Mouse (Mus musculus) embryonic facial prominence, embryonic 11.5 days (tissue): Measurements from ENCODE around the gene Fnbp1. TPM values are rescaled to one million over a fixed set of nuclear protein-coding genes. Genes with fewer than 3 reads are reported as not detected.

Experiments used
- ATAC-seq: fragments of 200-750 bp; cut with Nextera tagmentation; replicated peaks from 2 replicates; pipeline ENCODE4 v1.8.0; 2017; ENCODE audit warnings: low read depth; ENCODE audit not compliant: insufficient number of reproducible peaks, low FRiP score, low TSS enrichment
- DNase-seq: peaks from one replicate; pipeline ENCODE4 v3.0.0-alpha.2; 2015; ENCODE audit warnings: low spot score
- H3K27ac ChIP-seq: fragments of 300-500 bp; sonication (generic); replicated peaks from 2 replicates; pipeline ENCODE4 v1.5.1; 2014; ENCODE audit warnings: mild to moderate bottlenecking, low read depth, low read length, control low read depth
- H3K27me3 ChIP-seq: fragments of 300-500 bp; sonication (generic); 2 replicates; pipeline ENCODE4 v1.6.1; 2014; ENCODE audit warnings: mild to moderate bottlenecking, low read length, moderate library complexity, mixed read lengths; ENCODE audit not compliant: control insufficient read depth, insufficient read depth
- H3K36me3 ChIP-seq: fragments of 300-500 bp; sonication (generic); replicated peaks from 2 replicates; pipeline ENCODE4 v1.6.1; 2014; ENCODE audit warnings: low read depth, mild to moderate bottlenecking, low read length, moderate library complexity, mixed read lengths; ENCODE audit not compliant: control insufficient read depth, insufficient read depth
- H3K4me1 ChIP-seq: fragments of 300-500 bp; sonication (generic); 2 replicates; pipeline ENCODE4 v1.6.1; 2014; ENCODE audit warnings: low read length, mixed read lengths; ENCODE audit not compliant: control insufficient read depth, insufficient read depth
- H3K4me2 ChIP-seq: fragments of 300-500 bp; sonication (generic); 2 replicates; pipeline ENCODE4 v1.6.1; 2014; ENCODE audit warnings: low read depth, mild to moderate bottlenecking, control low read depth, low read length, moderate library complexity
- H3K4me3 ChIP-seq: fragments of 300-500 bp; sonication (generic); 2 replicates; pipeline ENCODE4 v1.5.1; 2014; ENCODE audit warnings: low read depth, low read length, control low read depth
- H3K9ac ChIP-seq: fragments of 300-500 bp; sonication (generic); replicated peaks from 2 replicates; pipeline ENCODE4 v1.6.1; 2014; ENCODE audit warnings: mild to moderate bottlenecking, control low read depth, low read length
- H3K9me3 ChIP-seq: fragments of 300-500 bp; sonication (generic); replicated peaks from 2 replicates; pipeline ENCODE4 v1.6.1; 2016; ENCODE audit warnings: mild to moderate bottlenecking, low read length, inconsistent platforms, mixed read lengths; ENCODE audit not compliant: control insufficient read depth
- WGBS: fragments of 180-500 bp; shearing (Covaris S2); extraction: QIAGEN DNeasy Blood & Tissue Kit; methylation state at CpG from one replicate; pipeline ENCODE4 v1.1.7; 2014; 5-methylcytosine and 5-hydroxymethylcytosine counted together
- polyA plus RNA-seq: library from polyadenylated mRNA; unstranded; fragments of >200 nt; fragmentation: Nextera tagmentation; extraction: Ambion mirVana; gene quantifications from 2 replicates; pipeline ENCODE4 v1.2.1, GENCODE M21; 2014

The Fnbp1 gene
- polyA plus RNA-seq, 1 experiment from 2014 or later = 17.9 TPM

DNA sequence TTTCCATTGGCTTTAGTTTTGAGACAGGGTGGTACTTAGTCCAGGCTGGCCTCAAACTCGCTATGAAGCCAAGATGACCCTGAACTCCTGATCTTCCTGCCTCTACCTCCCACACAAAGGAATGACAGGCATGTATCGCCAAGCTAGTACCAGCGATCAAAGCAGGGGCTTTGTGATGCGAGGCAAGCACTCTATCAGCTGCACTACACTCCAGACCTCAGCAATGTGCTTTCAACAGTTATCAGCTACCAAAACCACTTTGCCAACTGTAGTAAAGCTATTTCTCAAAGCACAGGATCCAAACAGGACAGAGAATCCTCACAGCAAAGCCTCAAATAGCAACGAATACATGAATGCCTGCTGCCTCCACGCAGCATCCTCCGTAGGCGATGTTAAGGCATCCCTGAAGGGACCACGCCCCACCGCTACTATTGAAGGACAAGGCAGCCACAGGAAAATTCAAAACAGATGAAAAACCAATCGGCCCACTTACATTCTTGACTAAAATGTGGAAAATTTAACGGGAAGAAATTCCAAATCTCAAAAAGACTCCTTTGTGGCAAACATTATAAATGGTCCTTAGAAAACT, 31.8 kb downstream of the Fnbp1 start:
- Histone ChIP-seq H3K4me2 (no peak overlapping the region), H3K4me3 (no peak overlapping the region), H3K27me3 (no peaks in the 10 kb centered on the region), H3K36me3 (no peaks in the 10 kb centered on the region), H3K4me1 (peaks cover 3% of the 10 kb centered on the region; the same call in 1 of the 2 replicates), H3K9ac (no peak overlapping the region), H3K27ac (no peak overlapping the region), H3K9me3 (no peaks in the 10 kb centered on the region)
- no peak for DNase-seq
- WGBS = 67% methylated on average over 12 of the region's 12 CpGs
- ATAC-seq = no peak

DNA sequence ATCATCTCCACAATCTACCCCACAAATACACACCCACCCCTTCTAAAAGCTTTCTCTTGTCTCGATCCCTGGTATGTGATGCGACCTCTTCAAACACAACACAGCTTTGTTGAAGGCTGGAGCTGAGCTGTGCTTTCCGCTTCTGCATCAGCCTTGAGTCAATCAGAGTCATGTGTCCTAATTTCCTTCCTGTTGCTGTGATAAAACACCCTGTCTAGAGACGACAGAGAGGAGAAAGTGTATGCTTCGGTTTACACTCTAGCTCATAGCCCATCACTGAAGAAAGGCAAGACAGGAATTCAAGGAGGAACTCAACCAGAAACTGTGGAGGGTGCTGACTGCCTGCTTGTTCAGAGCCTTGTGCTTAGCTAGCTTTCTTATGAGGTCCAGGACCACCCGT, 33.6 kb downstream of the Fnbp1 start:
- H3K36me3 ChIP-seq = no peaks in the 10 kb centered on the region
- ATAC-seq (no peak), DNase-seq (no peak)
- WGBS = 66% methylated on average over 6 of the region's 6 CpGs
- H3K4me1 ChIP-seq = peaks cover 3% of the 10 kb centered on the region; the same call in 1 of the 2 replicates
- H3K27ac ChIP-seq = no peak overlapping the region
- H3K27me3 ChIP-seq = no peaks in the 10 kb centered on the region
- H3K9me3 ChIP-seq = no peaks in the 10 kb centered on the region
- H3K4me2 ChIP-seq = no peak overlapping the region
- H3K9ac ChIP-seq = no peak overlapping the region
- H3K4me3 ChIP-seq = no peak overlapping the region

DNA sequence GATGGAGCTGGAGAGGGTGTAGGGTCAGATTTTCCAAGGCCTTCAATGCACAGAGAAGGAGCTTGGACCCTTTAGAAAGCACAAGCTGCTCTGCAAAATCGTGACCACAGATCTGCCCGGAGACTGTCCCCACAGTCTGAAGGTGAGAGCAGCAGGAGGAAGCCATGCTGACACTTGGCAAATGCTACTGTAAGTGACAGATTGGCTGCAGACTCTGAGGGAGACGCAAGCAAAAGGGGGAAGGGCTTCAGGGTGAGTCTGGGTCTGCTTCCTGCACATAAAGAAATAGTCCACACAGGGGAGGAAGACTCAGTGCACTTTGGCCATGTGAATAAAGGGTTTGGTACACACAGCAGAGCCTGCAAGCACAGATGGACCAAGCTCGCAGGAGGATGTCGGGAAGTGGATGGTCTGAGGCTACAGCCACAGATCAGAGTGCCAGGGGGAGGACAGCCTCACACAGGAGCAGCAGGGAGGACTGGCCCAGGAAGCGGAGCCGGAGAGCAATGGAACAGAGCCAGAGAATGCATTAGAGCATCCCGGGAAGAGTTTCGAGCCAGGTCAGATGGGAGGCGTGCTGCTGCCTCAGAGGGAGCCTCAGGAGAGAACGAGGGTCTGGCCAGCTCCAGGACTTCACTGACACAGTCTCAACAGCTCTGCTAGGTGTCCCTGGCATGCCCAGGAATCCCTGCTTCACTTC, 35.0 kb downstream of the Fnbp1 start:
- H3K9me3 ChIP-seq = no peaks in the 10 kb centered on the region
- no peaks in the 10 kb centered on the region for H3K27me3 ChIP-seq
- H3K4me3 ChIP-seq = no peak overlapping the region
- H3K36me3 ChIP-seq = no peaks in the 10 kb centered on the region
- peaks cover 3% of the 10 kb centered on the region; the same call in 1 of the 2 replicates for H3K4me1 ChIP-seq
- 0 out of 2 replicates have a peak overlapping the region, but pooled peaks have one; percentile 28 for H3K27ac ChIP-seq
- 56% methylated on average over 11 of the region's 11 CpGs for WGBS
- ATAC-seq (no peak), DNase-seq (no peak)
- no peak overlapping the region for H3K4me2 ChIP-seq
- peak overlapping the region; percentile 22 for H3K9ac ChIP-seq

DNA sequence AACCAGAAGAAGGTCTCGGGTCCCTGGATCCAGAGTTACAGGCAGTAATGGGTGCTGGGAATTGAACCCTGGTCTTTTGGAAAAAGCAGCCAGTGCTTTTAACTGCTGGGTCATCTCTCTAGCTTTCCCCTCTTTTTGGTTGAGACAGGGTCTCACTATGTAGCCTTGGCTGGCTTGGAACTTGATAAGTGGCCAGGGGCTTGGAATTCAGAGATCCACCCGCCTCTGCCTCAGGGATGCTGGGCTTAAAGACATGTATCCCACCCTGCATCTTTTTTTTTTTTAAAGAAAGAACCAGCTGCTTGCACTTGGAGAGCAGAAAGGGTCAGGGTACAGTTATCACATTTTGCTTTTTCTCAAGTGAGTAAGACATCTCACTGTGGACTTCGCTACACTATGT, 35.8 kb downstream of the Fnbp1 start:
- H3K36me3 ChIP-seq = no peaks in the 10 kb centered on the region
- H3K27me3 ChIP-seq = no peaks in the 10 kb centered on the region
- H3K9me3 ChIP-seq = no peaks in the 10 kb centered on the region
- no peak for ATAC-seq
- WGBS = 88% methylated on average over 3 of the region's 3 CpGs
- no peak for DNase-seq
- H3K27ac ChIP-seq = no peak overlapping the region
- H3K4me3 ChIP-seq = no peak overlapping the region
- H3K4me1 ChIP-seq = peaks cover 3% of the 10 kb centered on the region; the same call in 1 of the 2 replicates
- H3K9ac ChIP-seq = no peak overlapping the region
- no peak overlapping the region for H3K4me2 ChIP-seq

DNA sequence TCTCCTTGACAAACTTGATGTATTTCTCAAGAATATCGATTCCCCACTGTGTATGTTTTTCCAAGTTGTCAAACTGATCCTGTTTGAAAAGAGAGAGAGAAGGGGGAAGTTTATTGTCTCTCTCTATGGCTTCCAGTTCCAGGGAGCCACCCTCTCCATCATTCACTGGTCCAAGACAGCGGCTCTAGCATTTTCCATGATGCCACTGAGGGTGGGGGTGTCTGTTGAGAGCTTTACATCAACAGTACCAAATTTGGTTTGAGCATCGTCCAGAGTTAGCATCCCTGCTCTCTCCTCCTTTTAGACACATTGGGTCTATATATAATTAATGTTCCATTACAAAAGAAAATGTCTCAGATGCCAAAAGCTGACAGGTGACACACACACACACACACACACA, 36.5 kb downstream of the Fnbp1 start:
- 91% methylated on average over 3 of the region's 3 CpGs for WGBS
- Histone ChIP-seq H3K9me3 (no peaks in the 10 kb centered on the region), H3K4me3 (no peak overlapping the region), H3K36me3 (no peaks in the 10 kb centered on the region), H3K27me3 (no peaks in the 10 kb centered on the region), H3K27ac (no peak overlapping the region), H3K9ac (no peak overlapping the region), H3K4me2 (no peak overlapping the region), H3K4me1 (peaks cover 3% of the 10 kb centered on the region; the same call in 1 of the 2 replicates)
- no peak for ATAC-seq
- no peak for DNase-seq

DNA sequence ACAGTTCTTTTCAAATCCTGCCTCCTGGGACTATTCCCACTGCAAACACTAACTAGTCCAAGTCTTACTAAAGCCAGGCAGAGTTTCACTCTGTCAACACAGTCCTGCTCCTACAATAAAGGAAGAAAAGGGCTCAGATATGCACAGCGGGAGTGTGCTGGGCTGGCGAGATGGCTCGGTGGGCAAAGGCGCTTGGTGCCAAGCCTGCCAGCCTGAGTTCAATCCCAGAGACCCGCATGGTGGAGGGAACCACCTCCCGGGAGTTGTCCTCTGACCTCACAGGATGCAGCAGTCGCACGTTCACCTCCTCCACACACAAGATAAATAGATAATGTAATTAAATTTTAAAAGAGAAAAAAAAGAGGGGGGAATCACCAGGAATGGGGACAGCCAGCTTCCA, 38.5 kb downstream of the Fnbp1 start:
- no peak overlapping the region for H3K9ac ChIP-seq
- ATAC-seq (no peak), DNase-seq (no peak)
- WGBS = 66% methylated on average over 8 of the region's 8 CpGs
- no peaks in the 10 kb centered on the region; the same call in 1 of the 2 replicates for H3K36me3 ChIP-seq
- H3K27me3 ChIP-seq = no peaks in the 10 kb centered on the region
- H3K27ac ChIP-seq = no peak overlapping the region
- no peaks in the 10 kb centered on the region for H3K9me3 ChIP-seq
- no peak overlapping the region for H3K4me2 ChIP-seq
- peaks cover 3% of the 10 kb centered on the region; the same call in 1 of the 2 replicates for H3K4me1 ChIP-seq
- H3K4me3 ChIP-seq = no peak overlapping the region

DNA sequence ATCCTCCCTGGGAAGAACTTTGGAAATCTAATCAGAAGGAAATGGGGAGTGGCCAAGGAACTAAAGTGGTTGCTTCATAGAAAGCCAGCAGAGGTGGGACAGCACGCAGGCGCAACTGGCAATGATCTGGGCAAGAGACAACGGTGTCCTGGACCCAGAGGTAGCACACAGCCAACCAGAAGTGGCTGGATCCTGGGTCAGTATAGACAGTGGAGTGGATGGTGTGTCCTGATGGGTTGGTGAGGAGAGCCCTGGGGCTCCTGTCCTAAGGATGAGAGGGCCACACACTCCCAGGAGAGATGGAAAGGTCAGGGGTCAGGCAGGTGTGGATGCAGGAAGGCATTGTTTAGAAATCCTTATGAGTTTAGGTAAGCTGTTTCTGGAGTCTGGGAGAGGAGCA, 40.5 kb downstream of the Fnbp1 start:
- Histone ChIP-seq H3K4me1 (no peaks in the 10 kb centered on the region), H3K27ac (no peak overlapping the region), H3K27me3 (no peaks in the 10 kb centered on the region), H3K9ac (no peak overlapping the region), H3K4me2 (no peak overlapping the region), H3K36me3 (no peaks in the 10 kb centered on the region; the same call in 1 of the 2 replicates), H3K9me3 (no peaks in the 10 kb centered on the region), H3K4me3 (no peak overlapping the region)
- no peak for DNase-seq
- no peak for ATAC-seq
- WGBS = 97% methylated on average over 3 of the region's 3 CpGs

DNA sequence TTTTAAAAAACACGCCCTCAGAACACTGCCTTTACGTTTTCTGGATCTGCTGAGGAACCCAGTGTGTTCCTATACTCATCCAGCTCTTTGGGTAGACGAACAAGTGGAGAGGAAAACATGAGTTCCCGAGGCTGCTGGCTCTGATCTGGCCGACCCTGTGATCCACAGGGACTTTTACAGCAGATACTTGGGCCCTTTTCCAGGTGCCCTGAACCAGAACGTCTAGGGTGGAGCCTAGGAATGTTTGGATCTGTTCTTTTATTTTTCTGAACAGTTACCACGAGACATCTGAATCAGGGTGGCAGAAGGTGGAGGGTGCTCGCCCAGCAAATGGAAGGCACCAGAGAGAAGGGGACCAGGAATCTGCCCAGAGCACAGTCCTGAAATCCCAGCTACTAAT, 42.7 kb downstream of the Fnbp1 start:
- Histone ChIP-seq H3K27me3 (no peaks in the 10 kb centered on the region), H3K9ac (no peak overlapping the region), H3K9me3 (no peaks in the 10 kb centered on the region), H3K4me2 (no peak overlapping the region), H3K4me3 (no peak overlapping the region), H3K27ac (no peak overlapping the region), H3K4me1 (no peaks in the 10 kb centered on the region), H3K36me3 (no peaks in the 10 kb centered on the region; the same call in 1 of the 2 replicates)
- 79% methylated on average over 8 of the region's 8 CpGs for WGBS
- no peak for DNase-seq
- ATAC-seq = no peak
